Mouse (Mus musculus): ENCODE data around the gene Gm10553. TPM values are rescaled to one million over a fixed set of nuclear protein-coding genes. Genes with fewer than 3 reads are reported as not detected.
"Not testable (repeated sequence)": the region's sequence is repeated elsewhere in the genome, so short reads cannot be mapped to it uniquely, and the experiment has no call there.

Gene Gm10553
- total RNA-seq (2014; rRNA removed; ENCODE audit: low replicate concordance) (not detected in 2 replicates), polyA plus RNA-seq (2015; fragmentation: Nextera tagmentation; extraction: Ambion mirVana) (not detected in 2 replicates)

- WGBS = 58% methylated on average over 1 of the region's 1 CpGs
- H3K36me3 ChIP-seq (replicated peaks; ENCODE audit: control insufficient read depth, insufficient read depth, low read length); ATAC-seq (ENCODE audit: insufficient read depth, low read depth): not testable (repeated sequence)
These were observed at the start of gene Gm10553 for GRCm38 (mm10) chr1:85099864-85100263. Gene Gm10553 (plus strand): TSS chr1:85100164.

GRCm38 (mm10) chr1:85071690-85072089, 28.3 kb upstream of the Gm10553 start:
- H3K4me1 ChIP-seq (ENCODE audit: control insufficient read depth, insufficient read depth); ATAC-seq (ENCODE audit: insufficient read depth, low read depth); H3K4me3 ChIP-seq (ENCODE audit: low read depth, low read length); DNase-seq (ENCODE audit: low spot score); H3K36me3 ChIP-seq (replicated peaks; ENCODE audit: control insufficient read depth, insufficient read depth, low read length); H3K9ac ChIP-seq (replicated peaks; ENCODE audit: low read depth, low read length); H3K27ac ChIP-seq (ENCODE audit: low read depth); H3K9me3 ChIP-seq (replicated peaks; ENCODE audit: control insufficient read depth, low read length); H3K27me3 ChIP-seq (ENCODE audit: control insufficient read depth, insufficient read depth, low read length); H3K4me2 ChIP-seq (ENCODE audit: low read depth, low read length): not testable (repeated sequence)
- WGBS = 34% methylated on average over 3 of the region's 3 CpGs

More at GRCm38 (mm10) chr1:85099864-85100263, at the start of gene Gm10553:
- H3K4me1 ChIP-seq (ENCODE audit: control insufficient read depth, insufficient read depth); H3K9me3 ChIP-seq (replicated peaks; ENCODE audit: control insufficient read depth, low read length); H3K27ac ChIP-seq (ENCODE audit: low read depth); DNase-seq (ENCODE audit: low spot score); H3K27me3 ChIP-seq (ENCODE audit: control insufficient read depth, insufficient read depth, low read length); H3K4me2 ChIP-seq (ENCODE audit: low read depth, low read length); H3K9ac ChIP-seq (replicated peaks; ENCODE audit: low read depth, low read length); H3K4me3 ChIP-seq (ENCODE audit: low read depth, low read length): not testable (repeated sequence)

- not testable (repeated sequence) for ATAC-seq (ENCODE audit: insufficient read depth, low read depth); H3K4me1 ChIP-seq (ENCODE audit: control insufficient read depth, insufficient read depth); H3K27ac ChIP-seq (ENCODE audit: low read depth); H3K9me3 ChIP-seq (replicated peaks; ENCODE audit: control insufficient read depth, low read length); H3K27me3 ChIP-seq (ENCODE audit: control insufficient read depth, insufficient read depth, low read length); H3K4me3 ChIP-seq (ENCODE audit: low read depth, low read length); H3K4me2 ChIP-seq (ENCODE audit: low read depth, low read length); H3K9ac ChIP-seq (replicated peaks; ENCODE audit: low read depth, low read length); H3K36me3 ChIP-seq (replicated peaks; ENCODE audit: control insufficient read depth, insufficient read depth, low read length); DNase-seq (ENCODE audit: low spot score)
- WGBS = 44% methylated on average over 3 of the region's 3 CpGs
These were observed 26.9 kb upstream of the Gm10553 start for GRCm38 (mm10) chr1:85073099-85073498.

- H3K27ac ChIP-seq (ENCODE audit: low read depth); DNase-seq (ENCODE audit: low spot score); H3K36me3 ChIP-seq (replicated peaks; ENCODE audit: control insufficient read depth, insufficient read depth, low read length); H3K9ac ChIP-seq (replicated peaks; ENCODE audit: low read depth, low read length); H3K9me3 ChIP-seq (replicated peaks; ENCODE audit: control insufficient read depth, low read length); H3K4me3 ChIP-seq (ENCODE audit: low read depth, low read length); H3K27me3 ChIP-seq (ENCODE audit: control insufficient read depth, insufficient read depth, low read length); H3K4me2 ChIP-seq (ENCODE audit: low read depth, low read length); H3K4me1 ChIP-seq (ENCODE audit: control insufficient read depth, insufficient read depth); ATAC-seq (ENCODE audit: insufficient read depth, low read depth): not testable (repeated sequence)
- WGBS = 53% methylated on average over 2 of the region's 3 CpGs
These were observed 15.2 kb upstream of the Gm10553 start for GRCm38 (mm10) chr1:85084803-85085202.

- H3K4me1 ChIP-seq (ENCODE audit: control insufficient read depth, insufficient read depth); H3K9ac ChIP-seq (replicated peaks; ENCODE audit: low read depth, low read length); ATAC-seq (ENCODE audit: insufficient read depth, low read depth); H3K27ac ChIP-seq (ENCODE audit: low read depth); H3K27me3 ChIP-seq (ENCODE audit: control insufficient read depth, insufficient read depth, low read length); H3K9me3 ChIP-seq (replicated peaks; ENCODE audit: control insufficient read depth, low read length); H3K4me2 ChIP-seq (ENCODE audit: low read depth, low read length); H3K4me3 ChIP-seq (ENCODE audit: low read depth, low read length); H3K36me3 ChIP-seq (replicated peaks; ENCODE audit: control insufficient read depth, insufficient read depth, low read length); DNase-seq (ENCODE audit: low spot score): not testable (repeated sequence)
- 57% methylated on average over 1 of the region's 1 CpGs for WGBS
These were observed 13.8 kb upstream of the Gm10553 start for GRCm38 (mm10) chr1:85086211-85086610.

- not testable (repeated sequence) for ATAC-seq (ENCODE audit: insufficient read depth, low read depth); H3K4me3 ChIP-seq (ENCODE audit: low read depth, low read length); H3K4me2 ChIP-seq (ENCODE audit: low read depth, low read length); H3K9ac ChIP-seq (replicated peaks; ENCODE audit: low read depth, low read length); H3K36me3 ChIP-seq (replicated peaks; ENCODE audit: control insufficient read depth, insufficient read depth, low read length); H3K9me3 ChIP-seq (replicated peaks; ENCODE audit: control insufficient read depth, low read length); H3K27ac ChIP-seq (ENCODE audit: low read depth); DNase-seq (ENCODE audit: low spot score); H3K27me3 ChIP-seq (ENCODE audit: control insufficient read depth, insufficient read depth, low read length); H3K4me1 ChIP-seq (ENCODE audit: control insufficient read depth, insufficient read depth)
- WGBS = 26% methylated on average over 1 of the region's 3 CpGs
These were observed 7.8 kb upstream of the Gm10553 start for GRCm38 (mm10) chr1:85092169-85092568.

GRCm38 (mm10) chr1:85093011-85093572, 6.9 kb upstream of the Gm10553 start:
- H3K4me3 ChIP-seq (ENCODE audit: low read depth, low read length); H3K4me1 ChIP-seq (ENCODE audit: control insufficient read depth, insufficient read depth); H3K27ac ChIP-seq (ENCODE audit: low read depth); H3K36me3 ChIP-seq (replicated peaks; ENCODE audit: control insufficient read depth, insufficient read depth, low read length); H3K4me2 ChIP-seq (ENCODE audit: low read depth, low read length); H3K9me3 ChIP-seq (replicated peaks; ENCODE audit: control insufficient read depth, low read length); H3K27me3 ChIP-seq (ENCODE audit: control insufficient read depth, insufficient read depth, low read length); DNase-seq (ENCODE audit: low spot score); H3K9ac ChIP-seq (replicated peaks; ENCODE audit: low read depth, low read length); ATAC-seq (ENCODE audit: insufficient read depth, low read depth): not testable (repeated sequence)
- WGBS = 73% methylated on average over 6 of the region's 7 CpGs

- not testable (repeated sequence) for H3K27me3 ChIP-seq (ENCODE audit: control insufficient read depth, insufficient read depth, low read length); DNase-seq (ENCODE audit: low spot score); H3K9ac ChIP-seq (replicated peaks; ENCODE audit: low read depth, low read length); H3K27ac ChIP-seq (ENCODE audit: low read depth); H3K4me3 ChIP-seq (ENCODE audit: low read depth, low read length); H3K4me2 ChIP-seq (ENCODE audit: low read depth, low read length); H3K36me3 ChIP-seq (replicated peaks; ENCODE audit: control insufficient read depth, insufficient read depth, low read length); ATAC-seq (ENCODE audit: insufficient read depth, low read depth); H3K4me1 ChIP-seq (ENCODE audit: control insufficient read depth, insufficient read depth); H3K9me3 ChIP-seq (replicated peaks; ENCODE audit: control insufficient read depth, low read length)
- 78% methylated on average over 5 of the region's 7 CpGs for WGBS
These were observed 883 bp upstream of the Gm10553 start for GRCm38 (mm10) chr1:85099081-85099480.

- H3K4me3 ChIP-seq (ENCODE audit: low read depth, low read length); H3K27me3 ChIP-seq (ENCODE audit: control insufficient read depth, insufficient read depth, low read length); H3K9ac ChIP-seq (replicated peaks; ENCODE audit: low read depth, low read length); ATAC-seq (ENCODE audit: insufficient read depth, low read depth); H3K9me3 ChIP-seq (replicated peaks; ENCODE audit: control insufficient read depth, low read length); H3K36me3 ChIP-seq (replicated peaks; ENCODE audit: control insufficient read depth, insufficient read depth, low read length); H3K27ac ChIP-seq (ENCODE audit: low read depth); H3K4me2 ChIP-seq (ENCODE audit: low read depth, low read length); DNase-seq (ENCODE audit: low spot score); H3K4me1 ChIP-seq (ENCODE audit: control insufficient read depth, insufficient read depth): not testable (repeated sequence)
- 72% methylated on average over 4 of the region's 4 CpGs for WGBS
These were observed 1.8 kb downstream of the Gm10553 start for GRCm38 (mm10) chr1:85101754-85102153.

Data from heart, postnatal 0 days (tissue).